Mouse (Mus musculus) G1E (cell line): ENCODE measurements around the gene Tbc1d22a.

Source experiments
- CTCF ChIP-seq: IDR thresholded peaks from 2 replicates; pipeline ENCODE4 v1.5.1; 2012; ENCODE audit warnings: low read depth, low read length, inconsistent platforms, mixed read lengths
- GATA1 ChIP-seq: IDR thresholded peaks from 2 replicates; pipeline ENCODE4 v1.6.1; 2012; ENCODE audit warnings: borderline replicate concordance, low read length, inconsistent platforms, mixed read lengths
- GATA2 ChIP-seq: IDR thresholded peaks from 2 replicates; pipeline ENCODE4 v1.6.1; 2012; ENCODE audit warnings: low read depth, low read length, inconsistent platforms, borderline replicate concordance
- POLR2AphosphoS5 ChIP-seq: IDR thresholded peaks from 2 replicates; pipeline ENCODE4 v1.6.1; 2012; ENCODE audit warnings: low read depth, low read length, inconsistent platforms; ENCODE audit not compliant: insufficient replicate concordance
- TAL1 ChIP-seq: conservative IDR thresholded peaks from 2 replicates; pipeline ENCODE4 v1.6.1; 2012; ENCODE audit warnings: low read depth, low read length, inconsistent platforms, mixed read lengths

DNA sequence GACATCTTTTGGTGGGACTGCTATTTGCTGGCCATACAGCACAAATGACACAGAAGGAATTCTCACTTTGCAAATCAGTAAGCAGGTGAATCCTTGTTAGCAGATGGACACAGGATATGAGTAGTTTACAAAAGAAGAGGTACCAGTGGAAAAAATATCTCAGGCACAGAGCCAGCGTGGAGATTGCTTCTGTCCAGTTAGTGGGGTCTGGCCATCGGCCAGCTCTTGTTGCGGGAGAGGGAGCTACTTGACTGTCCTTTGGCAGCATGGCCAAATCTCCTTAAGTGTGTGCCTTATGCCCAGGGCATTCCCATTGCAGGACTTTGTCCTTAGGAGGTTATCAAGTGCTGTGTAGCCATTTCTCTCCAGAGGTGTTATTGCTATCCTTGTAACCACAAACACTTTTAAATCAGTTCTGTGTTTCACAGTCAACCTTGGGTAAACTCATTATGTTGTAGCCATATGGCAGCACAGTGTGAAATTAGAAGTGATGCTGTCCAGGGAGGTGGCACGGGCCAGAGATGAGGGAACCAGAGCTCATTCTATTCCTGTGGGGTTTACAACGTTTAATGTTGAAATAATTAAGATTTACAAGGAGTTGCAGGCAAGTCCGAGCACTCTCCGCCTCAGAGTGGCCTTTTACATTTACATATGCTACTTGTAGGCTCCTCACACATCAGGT is 17.7 kb downstream of the Tbc1d22a start:
- no peak for TF ChIP-seq POLR2AphosphoS5
- TF ChIP-seq GATA1, result no peak
- no peak for TF ChIP-seq CTCF
- no peak for TF ChIP-seq GATA2
- no peak for TF ChIP-seq TAL1
